Mouse (Mus musculus) embryonic facial prominence, embryonic 11.5 days (tissue): ENCODE results near the gene Dnajc6. TPM values are rescaled to one million over a fixed set of nuclear protein-coding genes. Genes with fewer than 3 reads are reported as not detected.

Experiments
- ATAC-seq: fragments of 200-750 bp; cut with Nextera tagmentation; replicated peaks from 2 replicates; pipeline ENCODE4 v1.8.0; 2017; ENCODE audit warnings: low read depth; ENCODE audit not compliant: insufficient number of reproducible peaks, low FRiP score, low TSS enrichment
- DNase-seq: peaks from one replicate; pipeline ENCODE4 v3.0.0-alpha.2; 2015; ENCODE audit warnings: low spot score
- H3K27ac ChIP-seq: fragments of 300-500 bp; sonication (generic); replicated peaks from 2 replicates; pipeline ENCODE4 v1.5.1; 2014; ENCODE audit warnings: mild to moderate bottlenecking, low read depth, low read length, control low read depth
- H3K27me3 ChIP-seq: fragments of 300-500 bp; sonication (generic); 2 replicates; pipeline ENCODE4 v1.6.1; 2014; ENCODE audit warnings: mild to moderate bottlenecking, low read length, moderate library complexity, mixed read lengths; ENCODE audit not compliant: control insufficient read depth, insufficient read depth
- H3K36me3 ChIP-seq: fragments of 300-500 bp; sonication (generic); replicated peaks from 2 replicates; pipeline ENCODE4 v1.6.1; 2014; ENCODE audit warnings: low read depth, mild to moderate bottlenecking, low read length, moderate library complexity, mixed read lengths; ENCODE audit not compliant: control insufficient read depth, insufficient read depth
- H3K4me1 ChIP-seq: fragments of 300-500 bp; sonication (generic); 2 replicates; pipeline ENCODE4 v1.6.1; 2014; ENCODE audit warnings: low read length, mixed read lengths; ENCODE audit not compliant: control insufficient read depth, insufficient read depth
- H3K4me2 ChIP-seq: fragments of 300-500 bp; sonication (generic); 2 replicates; pipeline ENCODE4 v1.6.1; 2014; ENCODE audit warnings: low read depth, mild to moderate bottlenecking, control low read depth, low read length, moderate library complexity
- H3K4me3 ChIP-seq: fragments of 300-500 bp; sonication (generic); 2 replicates; pipeline ENCODE4 v1.5.1; 2014; ENCODE audit warnings: low read depth, low read length, control low read depth
- H3K9ac ChIP-seq: fragments of 300-500 bp; sonication (generic); replicated peaks from 2 replicates; pipeline ENCODE4 v1.6.1; 2014; ENCODE audit warnings: mild to moderate bottlenecking, control low read depth, low read length
- H3K9me3 ChIP-seq: fragments of 300-500 bp; sonication (generic); replicated peaks from 2 replicates; pipeline ENCODE4 v1.6.1; 2016; ENCODE audit warnings: mild to moderate bottlenecking, low read length, inconsistent platforms, mixed read lengths; ENCODE audit not compliant: control insufficient read depth
- WGBS: fragments of 180-500 bp; shearing (Covaris S2); extraction: QIAGEN DNeasy Blood & Tissue Kit; methylation state at CpG from one replicate; pipeline ENCODE4 v1.1.7; 2014; 5-methylcytosine and 5-hydroxymethylcytosine counted together
- polyA plus RNA-seq: library from polyadenylated mRNA; unstranded; fragments of >200 nt; fragmentation: Nextera tagmentation; extraction: Ambion mirVana; gene quantifications from 2 replicates; pipeline ENCODE4 v1.2.1, GENCODE M21; 2014

Gene Dnajc6
- polyA plus RNA-seq: 1.9 and 2.9 TPM in 2 replicates

DNA sequence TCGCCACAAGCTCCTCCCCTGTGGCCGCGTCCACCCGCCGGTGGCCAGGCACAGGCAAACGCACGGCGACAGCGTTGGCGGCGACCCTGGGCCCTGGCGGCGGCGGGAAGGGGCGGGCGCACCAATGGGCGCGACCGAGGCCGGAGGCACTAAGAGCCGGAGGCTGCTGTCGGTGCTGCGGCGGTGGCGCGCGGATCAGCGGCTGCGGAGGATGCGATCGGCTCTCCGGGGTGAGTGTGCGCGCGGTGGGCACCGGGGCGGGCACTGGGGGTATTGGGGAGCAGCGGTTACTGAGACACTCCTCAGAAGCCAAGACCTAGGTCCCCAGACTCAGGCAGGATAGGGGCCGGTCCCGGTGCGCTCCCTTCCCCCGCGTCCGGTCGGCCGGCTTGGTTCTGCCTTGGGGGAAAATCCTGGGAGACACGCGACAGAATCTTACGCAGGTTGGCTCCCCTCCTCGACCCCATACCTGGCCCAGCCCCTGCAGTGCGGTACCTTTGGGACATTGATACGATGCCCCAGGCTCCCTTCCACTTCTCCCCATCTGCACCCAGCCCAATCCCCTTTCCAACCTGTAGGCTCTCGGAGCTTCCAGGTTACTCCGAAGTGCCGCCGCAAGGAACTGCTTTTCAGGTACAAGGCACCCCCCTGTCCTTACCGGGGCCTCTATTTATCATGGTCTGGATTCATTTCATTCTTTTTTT lies at the start of gene Dnajc6:
Gene Dnajc6, plus strand, starts transcription at position 115 of the 704 bp plus-strand sequence.
- peak within 1 kb of the TSS; percentile 59 for H3K4me3 ChIP-seq
- DNase-seq: peak; percentile 45
- no peak within 1 kb of the TSS for H3K27ac ChIP-seq
- WGBS: under 1% methylated on average over 52 of the region's 57 CpGs
- peak; percentile 59 for ATAC-seq
- no peaks in the 10 kb centered on the region for H3K36me3 ChIP-seq
- H3K4me1 ChIP-seq: peaks cover 3% of the 10 kb centered on the region; the same call in 1 of the 2 replicates
- peak within 1 kb of the TSS; percentile 51 for H3K9ac ChIP-seq
- peak within 1 kb of the TSS; percentile 99 for H3K4me2 ChIP-seq
- no peaks in the 10 kb centered on the region for H3K9me3 ChIP-seq
- peaks cover 18% of the 10 kb centered on the region for H3K27me3 ChIP-seq

DNA sequence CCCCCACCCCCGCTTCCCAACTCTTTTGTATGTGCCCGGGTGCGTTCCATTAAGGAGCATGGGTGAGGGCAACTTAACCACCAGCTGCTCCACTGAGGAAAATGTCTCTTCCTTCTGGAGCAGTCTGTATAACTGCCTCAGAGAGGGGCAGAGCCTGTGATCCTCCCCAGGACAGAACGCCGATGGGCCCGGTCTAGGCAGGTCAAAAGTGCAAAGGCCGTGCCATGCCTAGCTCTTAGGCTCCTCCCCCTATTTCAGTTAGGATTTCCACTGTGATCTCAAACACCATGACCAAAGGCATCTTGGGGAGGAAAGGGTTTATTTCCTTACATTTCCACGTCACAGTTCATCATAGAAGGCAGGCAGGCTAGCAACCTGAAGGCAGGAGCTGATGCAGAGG lies 47.7 kb upstream of the Dnajc6 start:
- H3K4me1 ChIP-seq: no peaks in the 10 kb centered on the region
- no peaks in the 10 kb centered on the region for H3K9me3 ChIP-seq
- no peaks in the 10 kb centered on the region for H3K36me3 ChIP-seq
- no peak overlapping the region for H3K4me2 ChIP-seq
- no peak overlapping the region for H3K4me3 ChIP-seq
- H3K27ac ChIP-seq: no peak overlapping the region
- 81% methylated on average over 8 of the region's 8 CpGs for WGBS
- DNase-seq (no peak), ATAC-seq (no peak)
- no peaks in the 10 kb centered on the region for H3K27me3 ChIP-seq
- no peak overlapping the region for H3K9ac ChIP-seq

DNA sequence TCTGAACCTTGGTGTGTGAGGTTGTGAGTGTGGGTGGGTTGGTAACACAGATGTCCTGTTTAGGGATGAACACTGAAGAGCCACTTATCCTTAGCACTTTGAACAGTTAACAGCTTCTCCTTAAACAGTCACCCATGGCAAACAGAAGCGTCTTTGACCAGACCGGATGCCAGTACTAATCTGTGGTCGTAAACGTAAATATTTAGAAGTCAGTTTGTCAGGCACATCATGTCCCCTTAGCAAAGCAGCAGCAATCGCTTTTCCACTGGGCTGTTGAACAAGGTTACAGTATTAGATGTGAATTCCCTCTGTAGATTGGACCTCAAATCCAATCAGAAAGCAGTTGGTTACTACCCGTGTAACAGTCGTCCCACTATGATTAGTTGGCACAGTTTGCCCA lies 47.1 kb upstream of the Dnajc6 start:
- DNase-seq: no peak
- H3K36me3 ChIP-seq: no peaks in the 10 kb centered on the region
- no peak overlapping the region for H3K4me3 ChIP-seq
- H3K4me1 ChIP-seq: no peaks in the 10 kb centered on the region
- H3K27ac ChIP-seq: no peak overlapping the region
- no peaks in the 10 kb centered on the region for H3K9me3 ChIP-seq
- WGBS: 91% methylated on average over 7 of the region's 7 CpGs
- no peak overlapping the region for H3K4me2 ChIP-seq
- ATAC-seq: no peak
- no peak overlapping the region for H3K9ac ChIP-seq
- H3K27me3 ChIP-seq: no peaks in the 10 kb centered on the region

DNA sequence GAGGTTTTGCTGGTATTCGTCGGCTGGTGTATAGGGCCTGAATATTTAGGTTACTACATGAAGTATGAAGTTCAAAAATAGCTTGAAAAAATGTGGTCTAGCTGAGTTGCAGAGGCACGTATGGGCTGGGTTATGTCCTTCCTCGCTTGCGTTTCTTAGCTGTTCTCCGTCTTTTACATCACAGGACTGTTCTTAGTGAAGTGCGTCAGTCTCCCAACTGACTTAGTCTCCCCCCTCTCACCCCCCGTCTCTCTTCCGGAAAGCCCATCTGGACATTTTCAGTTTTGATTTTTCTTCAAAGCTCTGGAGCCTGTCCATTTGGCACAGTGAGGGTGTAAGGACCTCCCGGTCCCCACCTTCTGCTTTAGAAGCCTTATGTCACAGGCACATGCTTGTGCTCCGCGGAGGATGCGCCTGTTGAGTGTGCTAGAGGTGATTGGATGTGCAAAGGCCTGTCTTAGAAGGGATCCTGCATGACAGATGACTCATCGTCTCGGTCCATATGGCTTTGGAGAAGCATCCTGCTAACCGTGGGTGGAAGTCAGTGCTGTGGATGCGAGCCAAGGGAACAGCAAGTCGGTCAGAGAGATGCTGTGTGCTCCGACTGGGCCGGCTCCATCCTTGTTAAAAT lies 46.2 kb upstream of the Dnajc6 start:
- H3K27ac ChIP-seq: no peak overlapping the region
- no peak for ATAC-seq
- 91% methylated on average over 20 of the region's 20 CpGs for WGBS
- no peak overlapping the region for H3K9ac ChIP-seq
- no peaks in the 10 kb centered on the region for H3K27me3 ChIP-seq
- H3K4me2 ChIP-seq: no peak overlapping the region
- H3K4me1 ChIP-seq: no peaks in the 10 kb centered on the region
- H3K9me3 ChIP-seq: no peaks in the 10 kb centered on the region
- H3K36me3 ChIP-seq: no peaks in the 10 kb centered on the region
- no peak for DNase-seq
- H3K4me3 ChIP-seq: no peak overlapping the region

DNA sequence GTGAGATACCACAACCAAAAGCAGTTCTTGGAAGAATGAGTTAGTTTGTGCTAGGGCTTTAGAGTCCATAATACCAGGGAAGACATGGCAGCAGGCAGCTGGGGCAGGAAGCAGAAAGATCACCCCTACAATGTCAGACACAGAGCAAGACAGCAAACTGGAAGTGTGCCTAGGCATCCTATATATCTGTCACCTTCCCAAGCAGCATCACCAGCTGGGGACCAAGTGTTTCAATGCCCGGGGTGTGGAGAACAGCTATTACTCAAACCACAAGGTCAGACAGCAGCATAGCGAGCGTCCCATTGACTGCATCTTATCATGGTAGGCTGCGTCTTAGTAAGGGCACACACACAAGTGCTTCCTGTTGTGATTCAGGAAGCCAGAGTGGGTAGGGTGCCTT lies 45.4 kb upstream of the Dnajc6 start:
- no peak for DNase-seq
- no peaks in the 10 kb centered on the region for H3K36me3 ChIP-seq
- H3K4me1 ChIP-seq: no peaks in the 10 kb centered on the region
- H3K27ac ChIP-seq: no peak overlapping the region
- H3K9ac ChIP-seq: no peak overlapping the region
- no peak for ATAC-seq
- no peak overlapping the region for H3K4me3 ChIP-seq
- H3K4me2 ChIP-seq: no peak overlapping the region
- H3K27me3 ChIP-seq: no peaks in the 10 kb centered on the region
- H3K9me3 ChIP-seq: no peaks in the 10 kb centered on the region
- WGBS: 94% methylated on average over 4 of the region's 4 CpGs

GRCm38 (mm10) chr4:101452829-101453228 lies 43.6 kb upstream of the Dnajc6 start:
- H3K4me1 ChIP-seq: no peaks in the 10 kb centered on the region
- no peaks in the 10 kb centered on the region for H3K27me3 ChIP-seq
- H3K9ac ChIP-seq: no peak overlapping the region
- no peaks in the 10 kb centered on the region for H3K9me3 ChIP-seq
- H3K4me3 ChIP-seq: no peak overlapping the region
- H3K4me2 ChIP-seq: no peak overlapping the region
- no peak overlapping the region for H3K27ac ChIP-seq
- no peaks in the 10 kb centered on the region for H3K36me3 ChIP-seq
- WGBS: 93% methylated on average over 9 of the region's 9 CpGs
- ATAC-seq (no peak), DNase-seq (no peak)

- no peaks in the 10 kb centered on the region for H3K4me1 ChIP-seq
- ATAC-seq (no peak), DNase-seq (no peak)
- no peaks in the 10 kb centered on the region for H3K36me3 ChIP-seq
- no peak overlapping the region for H3K27ac ChIP-seq
- H3K9ac ChIP-seq: no peak overlapping the region
- WGBS: 90% methylated on average over 8 of the region's 8 CpGs
- H3K9me3 ChIP-seq: no peaks in the 10 kb centered on the region
- H3K4me2 ChIP-seq: no peak overlapping the region
- no peak overlapping the region for H3K4me3 ChIP-seq
- no peaks in the 10 kb centered on the region for H3K27me3 ChIP-seq
Observed at GRCm38 (mm10) chr4:101457176-101457575, 39.3 kb upstream of the Dnajc6 start.

DNA sequence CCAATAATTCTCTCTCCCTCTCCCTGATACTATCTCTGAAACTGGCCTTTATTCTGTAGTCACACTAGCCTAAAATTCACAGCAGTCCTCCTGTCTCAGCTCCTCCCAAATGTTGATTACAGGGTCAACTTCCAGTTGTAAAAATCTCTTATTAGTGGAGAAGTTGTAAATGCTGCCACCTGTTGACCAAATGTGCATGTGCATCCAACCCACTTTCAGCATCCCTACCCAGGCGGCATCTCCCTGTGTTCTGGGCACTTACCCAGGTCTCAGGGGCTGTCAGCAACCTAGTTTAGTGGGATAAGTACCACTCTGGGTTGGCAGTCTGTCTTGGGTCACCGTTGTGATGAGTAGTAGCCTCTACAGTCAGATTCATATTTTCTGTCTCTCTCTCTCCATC lies 38.1 kb upstream of the Dnajc6 start:
- peak; percentile 68 for DNase-seq
- no peaks in the 10 kb centered on the region for H3K9me3 ChIP-seq
- 56% methylated on average over 2 of the region's 2 CpGs for WGBS
- no peak overlapping the region for H3K4me3 ChIP-seq
- no peaks in the 10 kb centered on the region for H3K27me3 ChIP-seq
- no peak overlapping the region for H3K4me2 ChIP-seq
- no peak overlapping the region for H3K27ac ChIP-seq
- no peak for ATAC-seq
- no peaks in the 10 kb centered on the region for H3K4me1 ChIP-seq
- no peaks in the 10 kb centered on the region for H3K36me3 ChIP-seq
- H3K9ac ChIP-seq: no peak overlapping the region
